Mouse (Mus musculus): ENCODE data around the gene Tmem200b. TPM values are rescaled to one million over a fixed set of nuclear protein-coding genes. Genes with fewer than 3 reads are reported as not detected.
A peak's percentile ranks its signal among the peaks of the same experiment; 100 is the strongest.

Tmem200b gene
- total and polyA plus RNA-seq, 2 experiments = 1.7 to 5.7 TPM

DNA sequence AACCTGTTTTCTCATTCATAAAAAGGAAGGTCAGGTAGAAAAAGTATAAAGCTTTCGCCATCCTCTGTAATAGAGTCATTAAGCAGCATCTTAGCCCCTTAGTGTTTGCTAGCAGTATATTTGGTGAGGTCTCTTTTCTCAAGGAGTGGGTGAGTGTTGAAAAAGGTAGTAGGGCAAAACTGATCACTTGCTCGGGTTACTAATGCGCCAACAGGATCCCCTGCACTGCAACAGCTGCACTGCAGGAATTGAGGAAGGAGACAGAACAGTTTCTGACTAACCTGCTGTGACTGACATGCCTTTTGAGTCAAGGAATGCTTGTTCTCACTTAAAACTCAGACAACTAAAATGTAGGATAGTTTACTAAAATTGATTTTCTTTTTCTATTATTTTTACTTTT lies 46.3 kb upstream of the Tmem200b start:
- H3K27ac ChIP-seq (replicated peaks; ENCODE audit: insufficient read depth, low read depth, low read length) = peak overlapping the region; percentile 33
- peak overlapping the region; percentile 78 for H3K4me3 ChIP-seq (ENCODE audit: insufficient read depth, low read depth, low read length)

GRCm38 (mm10) chr4:131876836-131877235 lies 44.7 kb upstream of the Tmem200b start:
- TF ChIP-seq CTCF (IDR thresholded peaks at IDR 0.05; ENCODE audit: low read depth, low read length) (no peak), POLR2A (IDR thresholded peaks at IDR 0.05; ENCODE audit: extremely low read depth, insufficient read depth, low read length) (no peak)
- H3K27me3 ChIP-seq (ENCODE audit: control insufficient read depth, insufficient read depth, low read length) = no peaks in the 10 kb centered on the region
- H3K79me2 ChIP-seq (ENCODE audit: control insufficient read depth, insufficient read depth, low read length) = peaks cover 49% of the 10 kb centered on the region
- DNase-seq (ENCODE audit: extremely low read depth, low read depth, low spot score) = peak; percentile 77
- no peak overlapping the region for H3K4me3 ChIP-seq (ENCODE audit: insufficient read depth, low read depth, low read length)
- H3K36me3 ChIP-seq (ENCODE audit: control insufficient read depth, insufficient read depth, low read length) = no peaks in the 10 kb centered on the region
- peak overlapping the region; percentile 32; the same call in 1 of the 2 replicates for H3K9ac ChIP-seq (ENCODE audit: low read depth, low read length)
- peak overlapping the region; percentile 41 for H3K27ac ChIP-seq (replicated peaks; ENCODE audit: insufficient read depth, low read depth, low read length)
- 39% methylated on average over 2 of the region's 2 CpGs for WGBS
- H3K4me1 ChIP-seq (ENCODE audit: control insufficient read depth, insufficient read depth, low read length) = peaks cover 41% of the 10 kb centered on the region

More for the DNA sequence above, 46.3 kb upstream of the Tmem200b start:
- 29% methylated on average over 3 of the region's 3 CpGs for WGBS
- peak overlapping the region; percentile 48 for H3K9ac ChIP-seq (ENCODE audit: low read depth, low read length)
- no peak for DNase-seq (ENCODE audit: extremely low read depth, low read depth, low spot score)
- no peaks in the 10 kb centered on the region for H3K36me3 ChIP-seq (ENCODE audit: control insufficient read depth, insufficient read depth, low read length)
- H3K4me1 ChIP-seq (ENCODE audit: control insufficient read depth, insufficient read depth, low read length) = peaks cover 30% of the 10 kb centered on the region
- TF ChIP-seq POLR2A (IDR thresholded peaks at IDR 0.05; ENCODE audit: extremely low read depth, insufficient read depth, low read length) = no peak
- TF ChIP-seq CTCF (IDR thresholded peaks at IDR 0.05; ENCODE audit: low read depth, low read length) = no peak
- no peaks in the 10 kb centered on the region for H3K27me3 ChIP-seq (ENCODE audit: control insufficient read depth, insufficient read depth, low read length)
- peaks cover 40% of the 10 kb centered on the region for H3K79me2 ChIP-seq (ENCODE audit: control insufficient read depth, insufficient read depth, low read length)

- Histone ChIP-seq H3K4me3 (ENCODE audit: insufficient read depth, low read depth, low read length) (no peak overlapping the region), H3K36me3 (ENCODE audit: control insufficient read depth, insufficient read depth, low read length) (peaks cover 3% of the 10 kb centered on the region), H3K27me3 (ENCODE audit: control insufficient read depth, insufficient read depth, low read length) (no peaks in the 10 kb centered on the region), H3K79me2 (ENCODE audit: control insufficient read depth, insufficient read depth, low read length) (peaks cover 50% of the 10 kb centered on the region), H3K9ac (ENCODE audit: low read depth, low read length) (no peak overlapping the region), H3K4me1 (ENCODE audit: control insufficient read depth, insufficient read depth, low read length) (peaks cover 57% of the 10 kb centered on the region), H3K27ac (replicated peaks; ENCODE audit: insufficient read depth, low read depth, low read length) (peak overlapping the region; percentile 56; the same call in 1 of the 2 replicates)
- no peak for DNase-seq (ENCODE audit: extremely low read depth, low read depth, low spot score)
- WGBS = 20% methylated on average over 1 of the region's 1 CpGs
- no peak for TF ChIP-seq CTCF (IDR thresholded peaks at IDR 0.05; ENCODE audit: low read depth, low read length)
- TF ChIP-seq POLR2A (IDR thresholded peaks at IDR 0.05; ENCODE audit: extremely low read depth, insufficient read depth, low read length) = no peak
Observed at GRCm38 (mm10) chr4:131879692-131880091, 41.9 kb upstream of the Tmem200b start.

GRCm38 (mm10) chr4:131881306-131881705 lies 40.3 kb upstream of the Tmem200b start:
- 69% methylated on average over 7 of the region's 7 CpGs for WGBS
- no peak overlapping the region for H3K4me3 ChIP-seq (ENCODE audit: insufficient read depth, low read depth, low read length)
- TF ChIP-seq POLR2A (IDR thresholded peaks at IDR 0.05; ENCODE audit: extremely low read depth, insufficient read depth, low read length) = no peak
- no peak for TF ChIP-seq CTCF (IDR thresholded peaks at IDR 0.05; ENCODE audit: low read depth, low read length)
- no peak overlapping the region for H3K9ac ChIP-seq (ENCODE audit: low read depth, low read length)
- peaks cover 58% of the 10 kb centered on the region for H3K79me2 ChIP-seq (ENCODE audit: control insufficient read depth, insufficient read depth, low read length)
- H3K27ac ChIP-seq (replicated peaks; ENCODE audit: insufficient read depth, low read depth, low read length) = no peak overlapping the region; the same call in 1 of the 2 replicates
- DNase-seq (ENCODE audit: extremely low read depth, low read depth, low spot score) = no peak
- H3K4me1 ChIP-seq (ENCODE audit: control insufficient read depth, insufficient read depth, low read length) = peaks cover 59% of the 10 kb centered on the region
- peaks cover 9% of the 10 kb centered on the region for H3K36me3 ChIP-seq (ENCODE audit: control insufficient read depth, insufficient read depth, low read length)
- no peaks in the 10 kb centered on the region for H3K27me3 ChIP-seq (ENCODE audit: control insufficient read depth, insufficient read depth, low read length)

DNA sequence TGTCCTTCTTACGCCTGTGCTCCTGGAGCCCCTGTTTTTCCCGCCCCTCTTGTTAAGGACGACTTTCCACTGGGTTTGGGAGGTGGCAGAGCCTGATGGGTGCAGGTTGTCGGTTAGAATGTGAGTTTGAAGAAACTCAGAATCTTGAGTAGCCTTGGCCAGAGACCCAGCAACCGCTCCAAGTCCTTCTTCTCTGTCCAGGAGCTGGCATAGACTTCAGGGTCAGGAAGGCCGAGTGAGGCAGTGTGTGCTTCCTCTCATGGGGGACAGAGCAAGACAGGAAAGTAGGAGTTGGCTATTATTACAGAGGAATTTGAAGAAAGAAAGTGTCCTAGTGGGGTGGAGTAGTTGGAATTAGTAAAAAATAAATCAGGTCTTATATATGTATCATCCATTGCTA lies 38.0 kb upstream of the Tmem200b start:
- TF ChIP-seq POLR2A (IDR thresholded peaks at IDR 0.05; ENCODE audit: extremely low read depth, insufficient read depth, low read length) (no peak), CTCF (IDR thresholded peaks at IDR 0.05; ENCODE audit: low read depth, low read length) (no peak)
- no peak overlapping the region for H3K9ac ChIP-seq (ENCODE audit: low read depth, low read length)
- H3K79me2 ChIP-seq (ENCODE audit: control insufficient read depth, insufficient read depth, low read length) = peaks cover 54% of the 10 kb centered on the region
- 59% methylated on average over 6 of the region's 6 CpGs for WGBS
- peaks cover 11% of the 10 kb centered on the region for H3K36me3 ChIP-seq (ENCODE audit: control insufficient read depth, insufficient read depth, low read length)
- no peak overlapping the region for H3K4me3 ChIP-seq (ENCODE audit: insufficient read depth, low read depth, low read length)
- no peaks in the 10 kb centered on the region for H3K27me3 ChIP-seq (ENCODE audit: control insufficient read depth, insufficient read depth, low read length)
- DNase-seq (ENCODE audit: extremely low read depth, low read depth, low spot score) = no peak
- peak overlapping the region; percentile 40 for H3K27ac ChIP-seq (replicated peaks; ENCODE audit: insufficient read depth, low read depth, low read length)
- peaks cover 64% of the 10 kb centered on the region for H3K4me1 ChIP-seq (ENCODE audit: control insufficient read depth, insufficient read depth, low read length)

DNA sequence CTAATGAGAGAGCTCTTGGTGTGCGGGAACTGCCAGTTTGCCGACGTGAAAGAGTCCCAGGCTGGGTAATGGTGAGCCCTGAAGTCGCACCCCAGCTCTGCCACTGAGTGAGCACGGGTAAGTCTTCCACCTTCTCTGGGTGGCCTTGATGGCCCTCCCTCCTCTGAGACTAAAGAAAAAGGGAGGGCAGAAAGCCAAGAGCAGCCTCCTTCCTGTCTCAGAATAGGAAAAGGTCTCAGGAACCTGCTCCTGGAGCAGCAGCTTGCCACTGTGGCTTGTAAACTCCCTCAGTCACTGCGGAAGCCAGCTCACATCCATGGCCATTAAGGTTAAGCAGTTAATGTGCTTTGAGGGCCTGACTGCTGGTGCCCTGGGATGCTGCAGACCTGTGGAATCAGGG lies 36.2 kb upstream of the Tmem200b start:
- DNase-seq (ENCODE audit: extremely low read depth, low read depth, low spot score) = no peak
- Histone ChIP-seq H3K4me3 (ENCODE audit: insufficient read depth, low read depth, low read length) (no peak overlapping the region), H3K9ac (ENCODE audit: low read depth, low read length) (no peak overlapping the region), H3K27ac (replicated peaks; ENCODE audit: insufficient read depth, low read depth, low read length) (peak overlapping the region; percentile 92), H3K4me1 (ENCODE audit: control insufficient read depth, insufficient read depth, low read length) (peaks cover 63% of the 10 kb centered on the region), H3K27me3 (ENCODE audit: control insufficient read depth, insufficient read depth, low read length) (no peaks in the 10 kb centered on the region), H3K79me2 (ENCODE audit: control insufficient read depth, insufficient read depth, low read length) (peaks cover 44% of the 10 kb centered on the region), H3K36me3 (ENCODE audit: control insufficient read depth, insufficient read depth, low read length) (peaks cover 11% of the 10 kb centered on the region)
- TF ChIP-seq POLR2A (IDR thresholded peaks at IDR 0.05; ENCODE audit: extremely low read depth, insufficient read depth, low read length) (no peak), CTCF (IDR thresholded peaks at IDR 0.05; ENCODE audit: low read depth, low read length) (no peak)
- WGBS = 78% methylated on average over 6 of the region's 6 CpGs
